Mouse (Mus musculus) heart, postnatal 25 days (tissue): Measurements from ENCODE around the gene Scamp3. TPM values are rescaled to one million over a fixed set of nuclear protein-coding genes. Genes with fewer than 3 reads are reported as not detected.

Source experiments
- DNase-seq: peaks from one replicate; pipeline ENCODE4 v3.0.0; 2022; ENCODE audit warnings: low spot score
- intact Hi-C: fragments of 180-260 bp; cut with DNase I; formaldehyde crosslinking; loops from one replicate; pipeline ENCODE4 v1.15.1; 2025
- total RNA-seq, 2 experiments: library from RNA; stranded (reverse); gene quantifications; 2 replicates each; pipeline ENCODE4 v1.2.3; 2021

Gene Scamp3
- total RNA-seq, 2 experiments from 2014 or later = 48.9 to 50.2 TPM

GRCm38 (mm10) chr3:89161786-89162185 is 15.5 kb upstream of the Scamp3 start:
- no peak for DNase-seq
- intact Hi-C loops = no loop called here

- DNase-seq = no peak
- intact Hi-C loops = no loop called here
These were observed 14.2 kb upstream of the Scamp3 start for GRCm38 (mm10) chr3:89163123-89163522.

GRCm38 (mm10) chr3:89163643-89164245 is 13.5 kb upstream of the Scamp3 start:
- intact Hi-C loops = no loop called here
- no peak for DNase-seq

GRCm38 (mm10) chr3:89164506-89165267 is 12.6 kb upstream of the Scamp3 start, which contains the start of gene Clk2:
Clk2 (plus strand) TSS chr3:89164795.
- DNase-seq = peak; percentile 93
- intact Hi-C loops = loop anchor here (5.0 kb wide), 1 partner anchor 72 kb away; the partner anchor contains the start of gene Rusc1

- no peak for DNase-seq
- intact Hi-C loops = loop anchor here (5.0 kb wide), 1 partner anchor 73 kb away; the partner anchor contains the start of gene Rusc1
These were observed 11.9 kb upstream of the Scamp3 start for GRCm38 (mm10) chr3:89165268-89165870.

GRCm38 (mm10) chr3:89166945-89167344 is 10.3 kb upstream of the Scamp3 start:
- intact Hi-C loops = loop anchor here (5.0 kb wide), 1 partner anchor 75 kb away; the partner anchor contains the start of gene Rusc1
- DNase-seq = no peak

GRCm38 (mm10) chr3:89174844-89175243 is 2.4 kb upstream of the Scamp3 start:
- intact Hi-C loops = loop anchor here (10.0 kb wide), 1 partner anchor 620 kb away; the partner anchor contains the start of genes Lamtor2 and Ubqln4
- no peak for DNase-seq

- DNase-seq = no peak
- intact Hi-C loops = loop anchor here (10.0 kb wide), 1 partner anchor 621 kb away; the partner anchor contains the start of genes Lamtor2 and Ubqln4
These were observed 1.7 kb upstream of the Scamp3 start for GRCm38 (mm10) chr3:89175544-89175943.

GRCm38 (mm10) chr3:89176421-89176820 is 852 bp upstream of the Scamp3 start:
- DNase-seq = no peak
- intact Hi-C loops = loop anchor here (10.0 kb wide), 1 partner anchor 622 kb away; the partner anchor contains the start of genes Lamtor2 and Ubqln4

- DNase-seq = no peak
These were observed 773 bp downstream of the Scamp3 start for GRCm38 (mm10) chr3:89178107-89178385.

GRCm38 (mm10) chr3:89179056-89179455 is 1.8 kb downstream of the Scamp3 start:
- intact Hi-C loops = loop anchor here (10.0 kb wide), 1 partner anchor 624 kb away; the partner anchor contains the start of genes Lamtor2 and Ubqln4
- DNase-seq = no peak

More at GRCm38 (mm10) chr3:89178107-89178385, 773 bp downstream of the Scamp3 start:
- intact Hi-C loops = loop anchor here (10.0 kb wide), 1 partner anchor 623 kb away; the partner anchor contains the start of genes Lamtor2 and Ubqln4

GRCm38 (mm10) chr3:89181749-89182500 is 4.7 kb downstream of the Scamp3 start:
- no peak for DNase-seq

GRCm38 (mm10) chr3:89182531-89183057 is 5.3 kb downstream of the Scamp3 start:
- intact Hi-C loops = no loop called here
- no peak for DNase-seq

More at GRCm38 (mm10) chr3:89181749-89182500, 4.7 kb downstream of the Scamp3 start:
- intact Hi-C loops = no loop called here

GRCm38 (mm10) chr3:89183058-89183958 is 6.0 kb downstream of the Scamp3 start, which contains the start of gene Fam189b:
Fam189b (plus strand) TSS chr3:89183143.
- intact Hi-C loops = no loop called here
- DNase-seq = peak; percentile 75

- no peak for DNase-seq
- intact Hi-C loops = no loop called here
These were observed 6.7 kb downstream of the Scamp3 start for GRCm38 (mm10) chr3:89183959-89184315.

GRCm38 (mm10) chr3:89187197-89187596 is 9.9 kb downstream of the Scamp3 start:
- DNase-seq = no peak

GRCm38 (mm10) chr3:89187690-89188477 is 10.6 kb downstream of the Scamp3 start:
- DNase-seq = no peak
- intact Hi-C loops = no loop called here

More at GRCm38 (mm10) chr3:89187197-89187596, 9.9 kb downstream of the Scamp3 start:
- intact Hi-C loops = no loop called here

GRCm38 (mm10) chr3:89188478-89188875 is 11.2 kb downstream of the Scamp3 start:
- DNase-seq = no peak
- intact Hi-C loops = no loop called here
